Mouse (Mus musculus) forebrain, postnatal 0 days (tissue): Measurements from ENCODE around the gene Rbp7. TPM values are rescaled to one million over a fixed set of nuclear protein-coding genes. Genes with fewer than 3 reads are reported as not detected.
A peak's percentile ranks its signal among the peaks of the same experiment; 100 is the strongest.

Experiments used
- ATAC-seq: fragments of 200-750 bp; cut with Nextera tagmentation; 2 replicates; pipeline ENCODE4 v1.8.0; 2017; ENCODE audit warnings: mild to moderate bottlenecking, moderate library complexity
- DNase-seq: peaks from one replicate; pipeline ENCODE4 v3.0.0-alpha.2; 2015
- H3K27ac ChIP-seq: fragments of 300-500 bp; sonication (generic); 2 replicates; pipeline ENCODE4 v1.5.1; 2014; ENCODE audit warnings: low read depth, mild to moderate bottlenecking, antibody characterized with exemption, low read length, moderate library complexity, mixed read lengths
- H3K27me3 ChIP-seq: fragments of 300-500 bp; sonication (generic); 2 replicates; pipeline ENCODE4 v1.6.1; 2014; ENCODE audit warnings: mild to moderate bottlenecking, low read length, mixed read lengths; ENCODE audit not compliant: insufficient read depth
- H3K36me3 ChIP-seq: fragments of 300-500 bp; sonication (generic); 2 replicates; pipeline ENCODE4 v1.6.1; 2014; ENCODE audit warnings: mild to moderate bottlenecking, moderate library complexity; ENCODE audit not compliant: insufficient read depth
- H3K4me1 ChIP-seq: fragments of 300-500 bp; sonication (generic); 2 replicates; pipeline ENCODE4 v1.6.1; 2014; ENCODE audit warnings: antibody characterized with exemption; ENCODE audit not compliant: insufficient read depth
- H3K4me2 ChIP-seq: fragments of 300-500 bp; sonication (generic); 2 replicates; pipeline ENCODE4 v1.6.1; 2014; ENCODE audit warnings: low read depth, mild to moderate bottlenecking, moderate library complexity
- H3K4me3 ChIP-seq: fragments of 300-500 bp; sonication (generic); 2 replicates; pipeline ENCODE4 v1.5.1; 2014; ENCODE audit warnings: low read depth, low read length, mixed read lengths
- H3K9ac ChIP-seq: fragments of 300-500 bp; sonication (generic); 2 replicates; pipeline ENCODE4 v1.6.1; 2014; ENCODE audit warnings: mild to moderate bottlenecking
- H3K9me3 ChIP-seq: fragments of 300-500 bp; sonication (generic); 2 replicates; pipeline ENCODE4 v1.6.1; 2016; ENCODE audit warnings: low read length
- CTCF ChIP-seq: sonication (generic); IDR thresholded peaks from 2 replicates; pipeline ENCODE4 v1.5.1; 2016; ENCODE audit warnings: antibody characterized with exemption, control low read depth, low read depth
- WGBS: fragments of 180-500 bp; shearing (Covaris S2); extraction: QIAGEN DNeasy Blood & Tissue Kit; methylation state at CpG from one replicate; pipeline ENCODE4 v1.1.7; 2014; 5-methylcytosine and 5-hydroxymethylcytosine counted together
- polyA plus RNA-seq: library from polyadenylated mRNA; unstranded; fragments of >200 nt; fragmentation: Nextera tagmentation; extraction: Ambion mirVana; gene quantifications from 2 replicates; pipeline ENCODE4 v1.2.1, GENCODE M21; 2015
- total RNA-seq: library from RNA; depleted of rRNA; stranded (reverse); fragments of >200 nt; gene quantifications from 2 replicates; pipeline ENCODE4 v1.2.3, GENCODE M21; 2014

Gene Rbp7
- total and polyA plus RNA-seq, 2 experiments from 2014 or later = 0.30 TPM; not detected in 1

DNA sequence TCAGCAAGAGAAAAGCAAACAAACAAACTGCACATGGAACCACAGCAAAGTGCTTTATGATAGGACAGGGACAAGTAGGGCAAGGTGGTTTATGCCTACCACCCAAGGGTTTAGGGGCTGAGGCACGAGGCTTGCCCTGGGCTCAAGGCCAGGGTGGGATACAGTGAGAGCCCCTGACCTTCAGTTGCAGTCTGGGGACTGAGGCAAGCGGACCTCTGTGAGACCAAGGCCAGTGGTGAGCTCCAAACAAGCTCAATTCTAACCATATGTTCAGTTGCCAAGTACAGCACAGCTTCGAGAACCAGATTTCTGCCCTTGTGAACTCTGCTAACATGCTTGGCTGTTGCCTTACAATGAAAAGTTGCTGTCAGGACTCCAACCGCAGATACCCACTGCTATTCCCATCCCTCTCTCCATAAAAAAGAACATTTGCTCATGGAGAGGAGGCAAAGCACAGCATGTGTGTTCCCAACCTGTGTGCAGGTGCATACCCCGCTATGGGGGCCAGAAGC lies 36.9 kb downstream of the Rbp7 start:
- H3K9me3 ChIP-seq = no peaks in the 10 kb centered on the region
- TF ChIP-seq CTCF = no peak
- peaks cover 11% of the 10 kb centered on the region for H3K4me1 ChIP-seq
- no peaks in the 10 kb centered on the region for H3K27me3 ChIP-seq
- H3K4me3 ChIP-seq = no peak overlapping the region
- 77% methylated on average over 5 of the region's 5 CpGs for WGBS
- no peak overlapping the region for H3K4me2 ChIP-seq
- H3K27ac ChIP-seq = no peak overlapping the region
- H3K9ac ChIP-seq = no peak overlapping the region
- H3K36me3 ChIP-seq = no peaks in the 10 kb centered on the region
- ATAC-seq = no peak
- DNase-seq = no peak

GRCm38 (mm10) chr4:149416986-149417385 lies 37.8 kb downstream of the Rbp7 start:
- no peak for ATAC-seq
- TF ChIP-seq CTCF = no peak
- 83% methylated on average over 2 of the region's 2 CpGs for WGBS
- Histone ChIP-seq H3K27me3 (no peaks in the 10 kb centered on the region), H3K4me1 (peaks cover 9% of the 10 kb centered on the region; the same call in 1 of the 2 replicates), H3K4me2 (no peak overlapping the region), H3K27ac (no peak overlapping the region), H3K4me3 (no peak overlapping the region), H3K9ac (no peak overlapping the region), H3K9me3 (no peaks in the 10 kb centered on the region), H3K36me3 (no peaks in the 10 kb centered on the region)
- no peak for DNase-seq

DNA sequence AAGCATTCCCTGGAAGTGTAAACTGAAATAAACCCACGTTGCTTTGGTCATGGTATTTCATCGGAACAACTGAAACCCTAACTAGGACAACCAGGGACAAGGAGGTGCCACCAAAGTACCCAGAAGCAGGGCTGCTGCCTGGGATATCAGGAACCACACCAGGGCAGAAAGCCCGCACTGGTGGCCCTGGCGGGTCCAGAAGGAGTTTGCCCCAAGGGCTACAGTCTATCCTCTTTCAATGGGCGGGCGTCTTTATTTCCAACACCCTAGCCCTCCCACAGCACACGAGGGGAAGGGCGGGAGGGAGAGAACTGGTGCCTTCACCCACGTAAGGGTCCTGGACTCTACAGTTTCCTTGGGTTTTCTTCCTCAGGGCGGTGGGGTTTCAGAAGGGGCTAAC lies 38.4 kb downstream of the Rbp7 start:
- no peak for TF ChIP-seq CTCF
- no peak overlapping the region for H3K4me2 ChIP-seq
- no peaks in the 10 kb centered on the region for H3K36me3 ChIP-seq
- DNase-seq (no peak), ATAC-seq (no peak)
- H3K9ac ChIP-seq = no peak overlapping the region
- peaks cover 9% of the 10 kb centered on the region; the same call in 1 of the 2 replicates for H3K4me1 ChIP-seq
- H3K27ac ChIP-seq = no peak overlapping the region
- H3K4me3 ChIP-seq = no peak overlapping the region
- H3K27me3 ChIP-seq = no peaks in the 10 kb centered on the region
- no peaks in the 10 kb centered on the region for H3K9me3 ChIP-seq
- WGBS = 75% methylated on average over 10 of the region's 10 CpGs

DNA sequence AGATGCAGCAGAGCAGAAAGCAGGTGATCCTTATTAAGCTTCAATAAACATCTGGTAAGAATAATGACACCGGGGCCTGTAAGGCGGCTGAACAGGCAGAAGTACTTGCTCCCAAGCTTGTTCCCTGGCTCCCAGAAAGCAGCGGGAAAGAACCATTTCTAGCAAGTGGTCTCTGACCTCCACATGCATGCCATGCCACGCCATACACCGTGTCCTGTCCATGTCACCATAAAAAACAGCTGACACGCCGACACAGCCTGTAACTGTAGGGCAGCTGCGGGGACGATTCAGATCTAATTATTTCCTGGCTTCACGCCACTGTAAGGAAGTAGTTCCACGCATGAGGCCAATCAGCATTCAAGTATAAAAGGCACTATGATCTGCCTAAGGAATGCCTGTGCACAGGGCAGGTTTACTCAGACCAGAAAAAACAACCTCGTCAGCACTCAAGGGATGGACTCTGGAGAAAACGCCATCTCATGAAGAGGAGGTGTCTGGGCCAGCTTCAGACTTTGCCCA lies 39.1 kb downstream of the Rbp7 start:
- H3K4me1 ChIP-seq = peaks cover 9% of the 10 kb centered on the region; the same call in 1 of the 2 replicates
- no peak overlapping the region for H3K9ac ChIP-seq
- 36% methylated on average over 13 of the region's 13 CpGs for WGBS
- H3K36me3 ChIP-seq = no peaks in the 10 kb centered on the region
- H3K4me2 ChIP-seq = no peak overlapping the region
- no peak for TF ChIP-seq CTCF
- H3K27ac ChIP-seq = no peak overlapping the region
- ATAC-seq (no peak), DNase-seq (no peak)
- no peaks in the 10 kb centered on the region for H3K27me3 ChIP-seq
- no peak overlapping the region for H3K4me3 ChIP-seq
- no peaks in the 10 kb centered on the region for H3K9me3 ChIP-seq

DNA sequence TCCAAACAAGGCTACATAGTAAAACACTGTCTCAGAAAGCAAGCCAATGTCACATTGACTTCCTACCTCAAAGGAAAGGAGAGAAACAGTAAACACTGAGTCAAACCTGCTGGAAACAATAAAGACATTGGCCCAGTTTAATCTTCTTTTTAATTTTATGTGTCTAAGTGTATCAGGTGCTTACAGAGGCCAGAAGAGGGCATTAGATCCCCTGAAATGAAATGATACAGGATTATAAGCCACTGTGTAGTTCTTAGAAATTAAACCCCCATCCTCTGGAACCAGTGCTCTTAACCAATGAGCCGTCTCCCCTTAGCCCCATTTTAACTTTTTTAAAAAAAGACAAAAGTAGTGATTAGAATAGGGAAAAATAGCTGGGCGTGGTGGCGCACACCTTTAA lies 40.5 kb downstream of the Rbp7 start:
- H3K36me3 ChIP-seq = no peaks in the 10 kb centered on the region
- ATAC-seq = peak; percentile 48; the same call in 1 of the 2 replicates
- no peak overlapping the region for H3K27ac ChIP-seq
- no peaks in the 10 kb centered on the region for H3K9me3 ChIP-seq
- H3K4me1 ChIP-seq = peaks cover 9% of the 10 kb centered on the region; the same call in 1 of the 2 replicates
- no peak for DNase-seq
- no peaks in the 10 kb centered on the region for H3K27me3 ChIP-seq
- H3K4me3 ChIP-seq = no peak overlapping the region
- WGBS = 84% methylated on average over 3 of the region's 3 CpGs
- no peak overlapping the region for H3K4me2 ChIP-seq
- 0 out of 2 replicates have a peak, but pooled peaks have one; percentile 7 for TF ChIP-seq CTCF
- H3K9ac ChIP-seq = no peak overlapping the region

GRCm38 (mm10) chr4:149409759-149410158 lies 45.0 kb downstream of the Rbp7 start:
- no peak overlapping the region for H3K27ac ChIP-seq
- H3K4me3 ChIP-seq = no peak overlapping the region
- no peak overlapping the region for H3K9ac ChIP-seq
- no peaks in the 10 kb centered on the region for H3K36me3 ChIP-seq
- ATAC-seq (no peak), DNase-seq (no peak)
- WGBS = 78% methylated on average over 4 of the region's 4 CpGs
- H3K4me1 ChIP-seq = no peaks in the 10 kb centered on the region
- no peak for TF ChIP-seq CTCF
- no peaks in the 10 kb centered on the region for H3K27me3 ChIP-seq
- no peaks in the 10 kb centered on the region for H3K9me3 ChIP-seq
- no peak overlapping the region for H3K4me2 ChIP-seq

GRCm38 (mm10) chr4:149408331-149408730 lies 46.4 kb downstream of the Rbp7 start:
- H3K27ac ChIP-seq = no peak overlapping the region
- no peak overlapping the region for H3K4me3 ChIP-seq
- ATAC-seq = no peak
- H3K9me3 ChIP-seq = no peaks in the 10 kb centered on the region
- H3K4me2 ChIP-seq = no peak overlapping the region
- DNase-seq = no peak
- H3K4me1 ChIP-seq = no peaks in the 10 kb centered on the region
- no peak for TF ChIP-seq CTCF
- WGBS = 97% methylated on average over 6 of the region's 6 CpGs
- H3K36me3 ChIP-seq = no peaks in the 10 kb centered on the region
- no peaks in the 10 kb centered on the region for H3K27me3 ChIP-seq
- H3K9ac ChIP-seq = no peak overlapping the region
